Mouse (Mus musculus) liver, embryonic 14.5 days (tissue): Measurements from ENCODE around the gene Sh3rf1.

ENCODE experiments used
- CTCF ChIP-seq: IDR thresholded peaks from 2 replicates; pipeline ENCODE4 v1.5.1; 2016; ENCODE audit warnings: antibody characterized with exemption, low read depth, control low read depth
- EP300 ChIP-seq: IDR thresholded peaks from 2 replicates; pipeline ENCODE4 v1.6.1; 2016; ENCODE audit warnings: antibody characterized with exemption, low read depth

GRCm38 (mm10) chr8:61254196-61254595 lies 30.5 kb downstream of the Sh3rf1 start:
- TF ChIP-seq CTCF (no peak), EP300 (no peak)
